Mouse (Mus musculus) heart, postnatal 25 days (tissue): Measurements from ENCODE around the gene Pcbp3. TPM values are rescaled to one million over a fixed set of nuclear protein-coding genes. Genes with fewer than 3 reads are reported as not detected.
"Not testable (repeated sequence)": the region's sequence is repeated elsewhere in the genome, so short reads cannot be mapped to it uniquely, and the experiment has no call there.

ENCODE experiments used
- DNase-seq: peaks from one replicate; pipeline ENCODE4 v3.0.0; 2022; ENCODE audit warnings: low spot score
- intact Hi-C: fragments of 180-260 bp; cut with DNase I; formaldehyde crosslinking; loops from one replicate; pipeline ENCODE4 v1.15.1; 2025
- total RNA-seq, 2 experiments: library from RNA; stranded (reverse); gene quantifications; 2 replicates each; pipeline ENCODE4 v1.2.3; 2021

The Pcbp3 gene
- total RNA-seq, 2 experiments from 2014 or later: 2.9 to 6.7 TPM

GRCm38 (mm10) chr10:76753640-76754039, 208.0 kb downstream of the Pcbp3 start:
- DNase-seq: no peak
- intact Hi-C loops: no loop called here

- intact Hi-C loops, DNase-seq: not testable (repeated sequence)
These were observed 217.4 kb downstream of the Pcbp3 start for GRCm38 (mm10) chr10:76744267-76744666.

- no peak for DNase-seq
- intact Hi-C loops: no loop called here
These were observed 224.9 kb downstream of the Pcbp3 start for GRCm38 (mm10) chr10:76736764-76737163.

- intact Hi-C loops: loop anchor here (1.0 to 2.0 kb wide), 3 partner anchors 112 to 280 kb away; partner anchors contain the start of gene Col6a2
These were observed 226.7 kb downstream of the Pcbp3 start for GRCm38 (mm10) chr10:76734979-76735378.

GRCm38 (mm10) chr10:76733677-76734068, 228.0 kb downstream of the Pcbp3 start:
- intact Hi-C loops: loop anchor here (2.0 kb wide), 1 partner anchor 111 kb away; the partner anchor contains the start of gene Col6a2
- no peak for DNase-seq

More at GRCm38 (mm10) chr10:76734979-76735378, 226.7 kb downstream of the Pcbp3 start:
- DNase-seq: no peak

GRCm38 (mm10) chr10:76732881-76733676, 228.6 kb downstream of the Pcbp3 start:
- peak; percentile 72 for DNase-seq
- intact Hi-C loops: no loop called here

GRCm38 (mm10) chr10:76732391-76732790, 229.3 kb downstream of the Pcbp3 start:
- intact Hi-C loops: no loop called here
- no peak for DNase-seq

- peak; percentile 48 for DNase-seq
- intact Hi-C loops: no loop called here
These were observed 230.0 kb downstream of the Pcbp3 start for GRCm38 (mm10) chr10:76731621-76732239.

GRCm38 (mm10) chr10:76729631-76730620, 231.8 kb downstream of the Pcbp3 start:
- intact Hi-C loops: no loop called here
- peak; percentile 61 for DNase-seq

GRCm38 (mm10) chr10:76728369-76728768, 233.3 kb downstream of the Pcbp3 start:
- intact Hi-C loops: no loop called here
- DNase-seq: peak; percentile 56

- DNase-seq: no peak
- intact Hi-C loops: no loop called here
These were observed 234.4 kb downstream of the Pcbp3 start for GRCm38 (mm10) chr10:76727301-76727700.

- no peak for DNase-seq
- intact Hi-C loops: no loop called here
These were observed 234.8 kb downstream of the Pcbp3 start for GRCm38 (mm10) chr10:76726866-76727265.

GRCm38 (mm10) chr10:76725682-76726285, 235.9 kb downstream of the Pcbp3 start, which contains the start of gene Col6a1:
Gene Col6a1 (minus strand): TSS chr10:76726168.
- intact Hi-C loops: no loop called here
- no peak for DNase-seq

- no peak for DNase-seq
- intact Hi-C loops: no loop called here
These were observed 236.6 kb downstream of the Pcbp3 start for GRCm38 (mm10) chr10:76725097-76725496.

GRCm38 (mm10) chr10:76724231-76724736, 237.4 kb downstream of the Pcbp3 start:
- DNase-seq: no peak
- intact Hi-C loops: no loop called here

GRCm38 (mm10) chr10:76722751-76723450, 238.8 kb downstream of the Pcbp3 start:
- DNase-seq: no peak
- intact Hi-C loops: no loop called here

GRCm38 (mm10) chr10:76721746-76722145, 239.9 kb downstream of the Pcbp3 start:
- no peak for DNase-seq
- intact Hi-C loops: no loop called here

GRCm38 (mm10) chr10:76721216-76721615, 240.5 kb downstream of the Pcbp3 start:
- intact Hi-C loops: no loop called here
- DNase-seq: no peak

- intact Hi-C loops: no loop called here
- no peak for DNase-seq
These were observed 244.1 kb downstream of the Pcbp3 start for GRCm38 (mm10) chr10:76717631-76718030.
